Mouse (Mus musculus) embryonic facial prominence, embryonic 12.5 days (tissue): ENCODE measurements around the gene Mb. TPM values are rescaled to one million over a fixed set of nuclear protein-coding genes. Genes with fewer than 3 reads are reported as not detected.

Experiments
- ATAC-seq: fragments of 200-750 bp; cut with Nextera tagmentation; 2 replicates; pipeline ENCODE4 v1.8.0; 2017; ENCODE audit not compliant: insufficient number of reproducible peaks, insufficient read depth, low FRiP score, low TSS enrichment
- H3K27ac ChIP-seq: fragments of 300-500 bp; sonication (generic); 2 replicates; pipeline ENCODE4 v1.5.1; 2016; ENCODE audit warnings: mild to moderate bottlenecking
- H3K27me3 ChIP-seq: fragments of 300-500 bp; sonication (generic); 2 replicates; pipeline ENCODE4 v1.6.1; 2016; ENCODE audit warnings: mild to moderate bottlenecking, moderate library complexity
- H3K36me3 ChIP-seq: fragments of 300-500 bp; sonication (generic); 2 replicates; pipeline ENCODE4 v1.6.1; 2016; ENCODE audit warnings: mild to moderate bottlenecking
- H3K4me1 ChIP-seq: fragments of 300-500 bp; sonication (generic); 2 replicates; pipeline ENCODE4 v1.6.1; 2016
- H3K4me2 ChIP-seq: fragments of 300-500 bp; sonication (generic); replicated peaks from 2 replicates; pipeline ENCODE4 v1.6.1; 2016; ENCODE audit warnings: mild to moderate bottlenecking, moderate library complexity
- H3K4me3 ChIP-seq: fragments of 300-500 bp; sonication (generic); 2 replicates; pipeline ENCODE4 v1.5.1; 2016; ENCODE audit warnings: mild to moderate bottlenecking
- H3K9ac ChIP-seq: fragments of 300-500 bp; sonication (generic); 2 replicates; pipeline ENCODE4 v1.6.1; 2016; ENCODE audit warnings: mild to moderate bottlenecking, moderate library complexity
- H3K9me3 ChIP-seq: fragments of 300-500 bp; sonication (generic); 2 replicates; pipeline ENCODE4 v1.6.1; 2016; ENCODE audit warnings: mild to moderate bottlenecking, moderate library complexity
- WGBS: fragments of 180-500 bp; shearing (Covaris S2); methylation state at CpG from one replicate; pipeline ENCODE4 v1.1.7; 2016; 5-methylcytosine and 5-hydroxymethylcytosine counted together
- polyA plus RNA-seq: library from polyadenylated mRNA; unstranded; fragments of >200 nt; fragmentation: Nextera tagmentation; extraction: Ambion mirVana; gene quantifications from 2 replicates; pipeline ENCODE4 v1.2.1, GENCODE M21; 2016

Mb gene
- polyA plus RNA-seq, 1 experiment from 2014 or later = 1.2 TPM

GRCm38 (mm10) chr15:77079890-77080361 is 29.5 kb upstream of the Mb start:
- H3K27ac ChIP-seq = 0 out of 2 replicates have a peak overlapping the region, but pooled peaks have one; percentile 17
- H3K9ac ChIP-seq = no peak overlapping the region
- no peak overlapping the region for H3K4me2 ChIP-seq
- H3K36me3 ChIP-seq = peaks cover 74% of the 10 kb centered on the region
- ATAC-seq = no peak
- H3K4me1 ChIP-seq = peaks cover 11% of the 10 kb centered on the region
- H3K27me3 ChIP-seq = no peaks in the 10 kb centered on the region
- WGBS = 73% methylated on average over 11 of the region's 11 CpGs
- H3K9me3 ChIP-seq = no peaks in the 10 kb centered on the region
- H3K4me3 ChIP-seq = no peak overlapping the region

DNA sequence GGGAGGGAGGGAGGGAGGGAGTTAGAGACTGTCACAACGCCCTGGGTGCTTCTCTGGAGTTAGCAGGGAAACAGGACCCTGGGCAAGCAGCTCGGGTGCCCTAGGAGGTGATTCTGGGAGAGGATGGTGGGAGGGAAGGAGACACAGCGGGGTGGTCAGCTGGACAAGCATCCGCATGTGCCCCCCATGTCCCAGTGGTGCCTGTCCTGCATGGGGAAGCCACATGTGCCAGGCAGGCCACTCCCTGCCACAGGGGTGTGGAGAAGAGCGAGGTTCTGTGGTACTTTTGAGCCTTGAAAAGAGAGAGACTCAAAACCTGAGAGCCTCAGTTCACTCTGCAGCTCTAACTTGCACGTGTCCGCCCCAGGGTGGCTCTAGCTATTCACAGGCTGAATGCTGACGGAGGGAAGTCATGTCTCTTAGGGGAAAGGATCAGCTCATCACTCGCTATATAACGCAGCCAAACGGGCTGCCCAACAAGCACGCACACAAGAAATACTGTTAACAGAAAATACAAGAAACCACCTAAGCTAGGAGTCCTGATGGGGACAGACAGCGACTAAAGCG is 28.9 kb upstream of the Mb start:
- H3K27ac ChIP-seq = 0 out of 2 replicates have a peak overlapping the region, but pooled peaks have one; percentile 17
- no peak overlapping the region for H3K9ac ChIP-seq
- peaks cover 69% of the 10 kb centered on the region for H3K36me3 ChIP-seq
- H3K27me3 ChIP-seq = no peaks in the 10 kb centered on the region
- no peaks in the 10 kb centered on the region for H3K9me3 ChIP-seq
- H3K4me3 ChIP-seq = no peak overlapping the region
- WGBS = 67% methylated on average over 14 of the region's 14 CpGs
- no peak for ATAC-seq
- no peak overlapping the region for H3K4me2 ChIP-seq
- H3K4me1 ChIP-seq = peaks cover 11% of the 10 kb centered on the region

DNA sequence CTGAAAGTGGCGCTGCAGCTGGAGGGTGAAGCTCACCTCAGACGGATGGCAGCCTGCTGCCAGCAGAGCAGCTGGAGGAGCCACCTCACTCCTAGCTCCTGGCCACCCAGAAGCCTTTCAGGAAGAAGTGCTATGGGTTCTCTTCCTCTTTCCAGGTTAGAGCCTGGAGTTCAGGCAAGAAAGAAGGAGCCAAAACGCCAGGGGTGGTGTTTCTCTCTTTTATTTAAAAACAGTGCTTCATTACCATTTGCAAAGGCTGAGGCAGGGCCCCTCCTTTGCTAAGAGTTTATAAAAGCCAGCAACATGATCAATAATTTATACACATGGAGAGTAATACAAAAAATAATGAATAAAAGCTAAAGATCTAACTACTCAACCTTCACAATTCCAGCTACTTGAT is 28.3 kb upstream of the Mb start:
- WGBS = 74% methylated on average over 3 of the region's 3 CpGs
- Histone ChIP-seq H3K27ac (no peak overlapping the region), H3K9ac (no peak overlapping the region), H3K9me3 (no peaks in the 10 kb centered on the region), H3K4me1 (peaks cover 11% of the 10 kb centered on the region), H3K4me2 (no peak overlapping the region), H3K36me3 (peaks cover 65% of the 10 kb centered on the region), H3K4me3 (no peak overlapping the region), H3K27me3 (no peaks in the 10 kb centered on the region)
- no peak for ATAC-seq

DNA sequence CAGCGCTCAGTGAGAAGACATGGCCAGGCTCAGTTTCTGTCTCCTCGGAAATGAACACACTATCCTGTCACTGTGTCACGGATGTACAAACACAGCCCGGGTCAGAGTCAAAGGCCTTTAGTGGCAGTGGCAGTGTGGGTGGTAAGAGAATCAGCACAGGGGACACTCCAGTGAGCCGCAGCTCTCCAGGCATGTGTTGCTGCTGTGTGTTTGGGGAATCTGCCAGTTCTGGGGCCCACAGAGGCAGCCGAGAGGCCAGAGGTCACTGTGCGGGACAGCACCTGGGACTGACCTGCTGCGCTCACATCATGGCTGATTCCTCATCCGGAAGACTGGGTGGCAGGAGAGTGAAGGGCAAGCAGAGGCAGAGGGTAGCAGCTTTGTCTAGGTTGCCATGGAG is 27.4 kb upstream of the Mb start:
- H3K4me1 ChIP-seq = peaks cover 11% of the 10 kb centered on the region
- H3K4me3 ChIP-seq = no peak overlapping the region
- no peaks in the 10 kb centered on the region for H3K9me3 ChIP-seq
- no peaks in the 10 kb centered on the region for H3K27me3 ChIP-seq
- H3K27ac ChIP-seq = no peak overlapping the region
- 91% methylated on average over 9 of the region's 9 CpGs for WGBS
- H3K4me2 ChIP-seq = no peak overlapping the region
- no peak overlapping the region for H3K9ac ChIP-seq
- ATAC-seq = no peak
- H3K36me3 ChIP-seq = peaks cover 58% of the 10 kb centered on the region

GRCm38 (mm10) chr15:77076523-77076922 is 26.1 kb upstream of the Mb start:
- 91% methylated on average over 3 of the region's 3 CpGs for WGBS
- peaks cover 15% of the 10 kb centered on the region for H3K4me1 ChIP-seq
- no peak overlapping the region for H3K27ac ChIP-seq
- no peak for ATAC-seq
- no peak overlapping the region for H3K9ac ChIP-seq
- no peak overlapping the region for H3K4me3 ChIP-seq
- H3K4me2 ChIP-seq = no peak overlapping the region
- H3K9me3 ChIP-seq = no peaks in the 10 kb centered on the region
- H3K36me3 ChIP-seq = peaks cover 47% of the 10 kb centered on the region
- no peaks in the 10 kb centered on the region for H3K27me3 ChIP-seq

GRCm38 (mm10) chr15:77072556-77073163 is 22.2 kb upstream of the Mb start:
- H3K27me3 ChIP-seq = no peaks in the 10 kb centered on the region
- ATAC-seq = no peak
- peaks cover 8% of the 10 kb centered on the region for H3K4me1 ChIP-seq
- no peak overlapping the region for H3K9ac ChIP-seq
- no peak overlapping the region for H3K27ac ChIP-seq
- H3K9me3 ChIP-seq = no peaks in the 10 kb centered on the region
- no peak overlapping the region for H3K4me2 ChIP-seq
- peaks cover 24% of the 10 kb centered on the region for H3K36me3 ChIP-seq
- no peak overlapping the region for H3K4me3 ChIP-seq
- WGBS = 68% methylated on average over 4 of the region's 4 CpGs

DNA sequence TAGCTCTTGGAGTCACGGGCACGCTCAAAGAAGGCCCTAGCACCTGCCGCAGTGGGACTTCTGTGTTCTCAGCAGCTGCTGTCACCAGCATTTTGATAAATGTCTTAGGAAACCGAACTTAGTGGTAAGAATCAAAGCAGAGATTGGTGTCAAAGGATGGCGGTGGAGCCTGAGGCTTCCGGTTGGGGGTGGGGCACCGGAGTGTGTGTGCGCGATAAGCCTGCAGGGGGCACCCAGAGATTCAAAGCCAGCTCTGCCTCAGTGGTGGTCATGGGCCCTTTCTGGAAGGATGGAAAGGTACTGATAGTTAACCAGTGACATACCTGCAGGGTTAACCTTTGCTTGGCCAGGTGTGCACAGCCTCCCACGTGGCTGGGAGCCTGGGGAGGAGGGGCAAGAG is 21.0 kb upstream of the Mb start:
- Histone ChIP-seq H3K4me3 (no peak overlapping the region), H3K9me3 (no peaks in the 10 kb centered on the region), H3K4me2 (0 out of 2 replicates have a peak overlapping the region, but pooled peaks have one; percentile 9), H3K9ac (no peak overlapping the region), H3K27ac (no peak overlapping the region; the same call in 1 of the 2 replicates), H3K36me3 (peaks cover 12% of the 10 kb centered on the region), H3K27me3 (no peaks in the 10 kb centered on the region), H3K4me1 (peaks cover 8% of the 10 kb centered on the region)
- 21% methylated on average over 10 of the region's 10 CpGs for WGBS
- no peak for ATAC-seq

GRCm38 (mm10) chr15:77070745-77071268 is 20.3 kb upstream of the Mb start:
- 87% methylated on average over 11 of the region's 11 CpGs for WGBS
- no peak overlapping the region for H3K27ac ChIP-seq
- no peaks in the 10 kb centered on the region for H3K9me3 ChIP-seq
- H3K4me3 ChIP-seq = no peak overlapping the region
- no peaks in the 10 kb centered on the region for H3K27me3 ChIP-seq
- no peak overlapping the region for H3K4me2 ChIP-seq
- H3K4me1 ChIP-seq = peaks cover 8% of the 10 kb centered on the region
- peaks cover 5% of the 10 kb centered on the region for H3K36me3 ChIP-seq
- H3K9ac ChIP-seq = no peak overlapping the region
- ATAC-seq = 0 out of 2 replicates have a peak, but pooled peaks have one; percentile 13

GRCm38 (mm10) chr15:77069019-77069418 is 18.5 kb upstream of the Mb start:
- Histone ChIP-seq H3K36me3 (no peaks in the 10 kb centered on the region), H3K9ac (no peak overlapping the region), H3K4me2 (no peak overlapping the region), H3K4me1 (peaks cover 8% of the 10 kb centered on the region), H3K27ac (no peak overlapping the region), H3K4me3 (no peak overlapping the region), H3K27me3 (no peaks in the 10 kb centered on the region), H3K9me3 (no peaks in the 10 kb centered on the region)
- WGBS = 86% methylated on average over 3 of the region's 3 CpGs
- ATAC-seq = no peak

DNA sequence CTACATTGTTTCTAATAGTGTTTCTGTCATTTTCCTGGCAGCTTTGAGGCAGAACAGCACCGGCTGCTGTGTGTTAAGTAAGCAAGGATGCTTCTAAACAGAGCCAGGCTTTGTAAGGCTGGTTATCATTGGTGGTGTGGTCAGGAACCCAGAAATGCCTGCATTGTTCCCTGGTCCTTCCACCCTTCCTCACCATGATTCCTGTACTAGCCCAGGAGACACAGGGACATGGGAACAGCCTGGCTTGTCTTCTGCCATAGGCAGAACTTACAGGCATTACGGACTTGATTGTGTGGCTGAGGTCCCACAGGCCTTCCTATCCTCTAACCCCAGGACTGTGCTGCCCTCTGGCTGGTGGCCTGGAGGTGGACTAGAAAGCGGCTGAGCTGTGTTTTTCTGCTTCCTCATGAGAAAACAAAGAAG is 18.0 kb upstream of the Mb start:
- no peak overlapping the region for H3K27ac ChIP-seq
- H3K4me3 ChIP-seq = no peak overlapping the region
- H3K9me3 ChIP-seq = no peaks in the 10 kb centered on the region
- WGBS = 50% methylated on average over 3 of the region's 3 CpGs
- H3K9ac ChIP-seq = no peak overlapping the region
- peaks cover 8% of the 10 kb centered on the region for H3K4me1 ChIP-seq
- H3K36me3 ChIP-seq = no peaks in the 10 kb centered on the region
- no peak overlapping the region for H3K4me2 ChIP-seq
- H3K27me3 ChIP-seq = no peaks in the 10 kb centered on the region
- no peak for ATAC-seq

DNA sequence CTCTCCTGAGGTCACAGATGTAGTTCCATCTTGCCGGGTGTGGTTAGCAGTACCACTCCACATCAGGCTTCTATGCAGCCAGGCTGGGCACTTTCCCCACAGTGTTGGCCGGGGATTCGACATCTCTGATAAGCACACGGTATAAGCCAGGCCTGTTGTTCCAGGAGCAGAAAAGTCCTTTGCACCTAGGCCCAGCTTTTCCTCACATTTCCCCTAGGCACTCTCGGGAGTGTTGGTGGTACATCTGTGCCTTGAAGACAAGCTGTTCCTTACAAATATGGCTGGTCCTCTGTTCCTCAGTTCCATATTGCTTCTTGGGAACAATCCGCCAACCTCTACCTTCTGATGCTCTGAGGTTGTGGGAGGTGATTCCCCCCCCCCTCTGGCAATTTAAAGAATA is 15.8 kb upstream of the Mb start:
- H3K4me2 ChIP-seq = no peak overlapping the region
- no peaks in the 10 kb centered on the region for H3K27me3 ChIP-seq
- ATAC-seq = no peak; the same call in 1 of the 2 replicates
- 88% methylated on average over 6 of the region's 6 CpGs for WGBS
- no peak overlapping the region for H3K4me3 ChIP-seq
- no peaks in the 10 kb centered on the region for H3K36me3 ChIP-seq
- no peaks in the 10 kb centered on the region for H3K9me3 ChIP-seq
- no peak overlapping the region for H3K9ac ChIP-seq
- no peaks in the 10 kb centered on the region for H3K4me1 ChIP-seq
- H3K27ac ChIP-seq = no peak overlapping the region

GRCm38 (mm10) chr15:77065259-77065852 is 14.9 kb upstream of the Mb start:
- Histone ChIP-seq H3K27me3 (no peaks in the 10 kb centered on the region), H3K9me3 (no peaks in the 10 kb centered on the region), H3K27ac (no peak overlapping the region), H3K4me2 (no peak overlapping the region), H3K4me1 (no peaks in the 10 kb centered on the region), H3K4me3 (no peak overlapping the region), H3K9ac (no peak overlapping the region), H3K36me3 (no peaks in the 10 kb centered on the region)
- 92% methylated on average over 6 of the region's 6 CpGs for WGBS
- ATAC-seq = no peak
